Mouse (Mus musculus): ENCODE data around the gene Tff3. TPM values are rescaled to one million over a fixed set of nuclear protein-coding genes. Genes with fewer than 3 reads are reported as not detected.

The Tff3 gene
- polyA plus RNA-seq, 1 experiment from 2014 or later = 1.4 TPM

DNA sequence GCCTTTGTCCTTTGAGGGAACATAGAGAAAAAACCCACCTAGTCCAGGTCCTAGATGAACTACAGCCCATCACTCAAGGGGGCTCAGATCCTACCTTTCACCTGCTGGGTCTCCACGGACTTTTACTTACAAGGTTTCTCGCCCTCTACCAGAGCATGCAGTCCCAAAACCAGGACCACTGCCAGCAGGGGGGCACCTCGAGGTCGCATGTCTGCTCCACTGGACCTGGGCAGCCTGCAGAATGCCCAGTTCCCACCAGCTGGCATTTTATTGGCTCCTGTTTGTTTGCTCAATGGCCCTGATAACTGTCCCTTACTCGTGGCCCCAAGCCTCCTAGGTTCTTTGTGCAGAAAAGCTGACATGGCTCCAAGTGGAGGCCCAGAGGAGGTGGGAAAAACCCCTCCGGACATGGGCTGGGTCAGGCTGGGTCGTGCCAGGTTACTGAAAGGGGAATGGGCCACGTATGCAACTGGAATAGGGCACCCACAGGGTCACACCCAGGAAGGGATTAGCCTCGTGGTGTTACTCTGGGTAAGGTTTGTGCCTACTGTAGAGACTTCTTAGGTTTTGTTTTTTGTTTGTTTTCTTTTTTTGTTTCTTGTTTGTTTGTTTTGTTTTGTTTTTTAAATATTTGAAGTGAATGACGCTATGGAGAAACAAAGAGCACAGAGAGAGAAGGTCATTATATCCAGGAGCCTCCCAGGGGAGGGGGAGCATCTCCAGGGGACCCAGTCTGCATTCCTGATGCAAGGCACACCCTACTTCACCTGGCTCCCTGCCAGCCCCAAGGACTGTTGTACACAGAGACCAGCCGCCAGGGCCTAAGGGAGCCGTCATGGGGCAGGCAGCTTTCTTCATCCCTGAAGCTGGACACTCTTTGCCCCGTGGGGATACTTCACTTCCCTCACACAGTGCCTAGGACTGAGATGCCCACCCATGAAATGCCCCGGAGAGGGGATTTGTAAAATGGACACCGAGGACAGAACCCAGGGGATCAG, 14.9 kb upstream of the Tff3 start, which contains the start of gene Tff2:
Gene Tff2 (minus strand): TSS at position 243 of the 998 bp plus-strand sequence.
- Histone ChIP-seq H3K4me3 (no peak within 1 kb of the TSS), H3K27me3 (no peaks in the 10 kb centered on the region; the same call in 1 of the 2 replicates), H3K9me3 (0 out of 2 replicates have a peak, but pooled peaks cover 2% of the 10 kb centered on the region), H3K9ac (replicated peaks) (no peak within 1 kb of the TSS), H3K27ac (replicated peaks) (no peak within 1 kb of the TSS), H3K36me3 (no peaks in the 10 kb centered on the region), H3K4me2 (replicated peaks) (no peak within 1 kb of the TSS), H3K4me1 (0 out of 2 replicates have a peak, but pooled peaks cover 3% of the 10 kb centered on the region)
- no peak for ATAC-seq (ENCODE audit: low FRiP score, low read depth)
- 72% methylated on average over 15 of the region's 15 CpGs for WGBS

DNA sequence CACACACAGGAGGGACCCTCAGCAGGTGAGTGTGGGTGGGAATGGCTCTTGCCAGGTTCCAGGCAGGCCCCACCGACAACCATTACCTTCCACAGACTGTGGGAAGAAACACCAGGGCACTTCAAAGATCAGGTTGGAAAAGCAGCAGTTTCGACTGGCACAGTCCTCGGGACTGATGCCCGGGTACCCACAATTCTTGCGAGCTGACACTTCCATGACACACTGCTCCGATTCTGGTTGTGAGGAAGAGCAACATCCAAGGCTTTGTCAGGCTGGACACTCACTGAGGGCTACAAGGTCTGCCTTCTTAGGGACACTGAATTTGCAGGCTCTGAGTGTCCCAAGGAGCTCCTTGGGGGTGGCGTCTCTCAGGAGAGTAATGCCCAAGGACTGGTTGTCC, 12.7 kb upstream of the Tff3 start:
- Histone ChIP-seq H3K27ac (replicated peaks) (no peak overlapping the region), H3K27me3 (no peaks in the 10 kb centered on the region; the same call in 1 of the 2 replicates), H3K4me2 (replicated peaks) (no peak overlapping the region), H3K9ac (replicated peaks) (no peak overlapping the region), H3K9me3 (0 out of 2 replicates have a peak, but pooled peaks cover 2% of the 10 kb centered on the region), H3K36me3 (no peaks in the 10 kb centered on the region), H3K4me1 (0 out of 2 replicates have a peak, but pooled peaks cover 3% of the 10 kb centered on the region), H3K4me3 (no peak overlapping the region)
- 94% methylated on average over 7 of the region's 7 CpGs for WGBS
- ATAC-seq (ENCODE audit: low FRiP score, low read depth) = no peak

DNA sequence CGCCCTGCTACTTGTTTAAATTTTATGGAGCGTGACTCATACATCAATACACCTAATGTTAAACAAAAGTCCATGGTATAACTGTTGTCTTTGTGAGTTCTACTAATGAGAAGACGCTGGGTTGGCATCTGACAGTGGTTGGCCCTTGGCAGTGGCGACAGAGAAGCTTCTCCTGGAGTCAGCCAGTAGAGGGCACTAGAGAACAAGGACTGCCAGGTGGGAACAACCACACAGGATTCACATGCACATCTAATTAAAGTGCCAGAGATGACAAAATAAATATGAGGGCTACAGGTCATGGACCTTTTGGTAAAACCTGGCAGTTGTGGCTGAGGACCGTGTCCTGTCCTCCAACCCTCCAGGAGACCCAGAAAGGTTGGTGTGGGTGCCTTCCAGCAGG, 9.0 kb upstream of the Tff3 start:
- no peaks in the 10 kb centered on the region for H3K9me3 ChIP-seq
- H3K4me2 ChIP-seq (replicated peaks) = no peak overlapping the region
- H3K27me3 ChIP-seq = no peaks in the 10 kb centered on the region; the same call in 1 of the 2 replicates
- H3K36me3 ChIP-seq = no peaks in the 10 kb centered on the region
- WGBS = 23% methylated on average over 5 of the region's 5 CpGs
- H3K4me1 ChIP-seq = no peaks in the 10 kb centered on the region
- no peak overlapping the region for H3K4me3 ChIP-seq
- no peak for ATAC-seq (ENCODE audit: low FRiP score, low read depth)
- H3K27ac ChIP-seq (replicated peaks) = no peak overlapping the region
- H3K9ac ChIP-seq (replicated peaks) = no peak overlapping the region

DNA sequence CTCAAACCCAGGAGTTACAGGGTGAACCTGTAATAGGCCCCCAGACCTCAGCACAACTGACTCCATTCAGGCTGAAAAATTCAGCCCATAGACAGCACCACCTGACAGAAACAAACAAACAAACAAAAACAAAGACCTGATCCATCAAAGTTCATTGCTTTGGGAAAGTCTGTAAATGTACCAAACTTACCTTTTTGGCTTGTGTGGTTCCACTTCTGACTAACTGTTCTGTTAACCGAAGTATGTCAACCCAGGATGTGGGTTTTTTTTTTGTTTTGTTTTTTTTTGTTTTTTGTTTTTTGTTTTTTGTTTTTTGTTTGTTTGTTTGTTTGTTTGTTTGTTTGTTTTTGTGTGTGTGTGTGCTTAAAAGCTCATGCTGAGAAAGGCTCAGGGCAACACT, 7.4 kb upstream of the Tff3 start:
- WGBS = 92% methylated on average over 1 of the region's 1 CpGs
- H3K4me2 ChIP-seq (replicated peaks) = no peak overlapping the region
- no peak overlapping the region for H3K4me3 ChIP-seq
- H3K27me3 ChIP-seq = no peaks in the 10 kb centered on the region; the same call in 1 of the 2 replicates
- no peak for ATAC-seq (ENCODE audit: low FRiP score, low read depth)
- H3K36me3 ChIP-seq = no peaks in the 10 kb centered on the region
- no peak overlapping the region for H3K27ac ChIP-seq (replicated peaks)
- no peaks in the 10 kb centered on the region for H3K4me1 ChIP-seq
- no peak overlapping the region for H3K9ac ChIP-seq (replicated peaks)
- H3K9me3 ChIP-seq = no peaks in the 10 kb centered on the region

DNA sequence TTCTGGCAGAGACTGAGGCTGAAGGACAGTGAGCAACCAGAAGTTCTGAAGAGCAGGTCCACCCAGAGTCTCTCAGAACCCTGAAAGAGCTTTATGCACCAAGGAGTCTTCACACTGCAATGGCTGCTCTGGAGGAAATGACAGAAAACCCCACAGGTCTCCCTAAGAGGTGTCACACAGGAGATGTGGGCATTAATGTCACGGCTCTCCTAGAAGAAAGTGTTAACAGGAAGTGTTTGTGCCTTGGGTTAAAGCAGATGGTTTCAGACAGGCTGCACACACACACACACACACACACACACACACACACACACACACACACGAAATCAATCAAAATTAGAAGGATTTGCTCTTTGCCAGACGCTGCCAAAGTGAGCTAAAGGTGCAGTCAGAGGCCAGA, 6.8 kb upstream of the Tff3 start:
- ATAC-seq (ENCODE audit: low FRiP score, low read depth) = no peak
- Histone ChIP-seq H3K27ac (replicated peaks) (no peak overlapping the region), H3K4me2 (replicated peaks) (no peak overlapping the region)

DNA sequence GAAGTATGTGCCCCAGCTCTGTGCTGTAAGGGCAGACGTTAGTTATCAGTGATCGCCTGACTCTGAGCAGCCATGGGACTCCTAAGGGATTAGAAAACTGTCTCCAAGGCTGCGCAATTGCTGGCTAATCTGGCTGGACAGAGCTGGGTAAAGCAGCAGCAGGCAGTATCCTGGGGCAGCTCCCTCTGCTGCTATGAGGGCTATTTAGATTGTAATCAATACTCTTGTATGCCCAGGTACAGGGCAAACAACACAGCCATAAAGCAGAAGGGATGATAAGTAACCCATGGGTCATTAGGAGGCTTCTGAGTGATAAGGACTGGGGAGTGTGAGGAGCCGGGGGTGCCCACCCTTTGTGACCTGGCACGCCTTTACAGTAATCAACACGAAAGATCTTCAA, 5.5 kb upstream of the Tff3 start:
- Histone ChIP-seq H3K36me3 (no peaks in the 10 kb centered on the region), H3K4me2 (replicated peaks) (no peak overlapping the region), H3K9me3 (no peaks in the 10 kb centered on the region), H3K27me3 (no peaks in the 10 kb centered on the region), H3K4me3 (no peak overlapping the region), H3K9ac (replicated peaks) (no peak overlapping the region), H3K4me1 (no peaks in the 10 kb centered on the region), H3K27ac (replicated peaks) (no peak overlapping the region)
- WGBS = 78% methylated on average over 6 of the region's 6 CpGs
- no peak for ATAC-seq (ENCODE audit: low FRiP score, low read depth)

More for the DNA sequence above, 6.8 kb upstream of the Tff3 start:
- Histone ChIP-seq H3K4me3 (no peak overlapping the region), H3K36me3 (no peaks in the 10 kb centered on the region), H3K9me3 (no peaks in the 10 kb centered on the region), H3K9ac (replicated peaks) (no peak overlapping the region), H3K4me1 (no peaks in the 10 kb centered on the region), H3K27me3 (no peaks in the 10 kb centered on the region; the same call in 1 of the 2 replicates)
- 69% methylated on average over 3 of the region's 3 CpGs for WGBS

DNA sequence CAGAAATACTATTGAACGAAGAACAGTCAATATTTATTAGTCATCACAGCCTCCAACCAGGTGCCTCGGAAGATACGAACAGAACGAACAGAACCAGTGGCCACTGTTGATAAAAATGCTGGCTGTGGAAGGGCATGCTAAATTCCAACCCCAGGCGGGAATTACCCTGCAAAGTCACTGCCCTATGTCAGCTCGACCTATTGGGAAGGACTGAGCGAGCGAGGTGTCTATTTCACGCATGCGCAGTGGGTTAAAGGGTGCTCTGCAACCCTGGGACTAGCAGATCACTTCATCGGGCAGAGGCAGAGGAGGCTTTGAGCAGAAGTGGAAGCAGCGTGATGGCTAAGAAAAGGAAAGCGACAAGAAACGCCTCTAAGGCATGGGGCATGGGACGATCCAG, 4.3 kb upstream of the Tff3 start:
- Histone ChIP-seq H3K4me1 (peaks cover 6% of the 10 kb centered on the region; the same call in 1 of the 2 replicates), H3K9ac (replicated peaks) (no peak overlapping the region), H3K27ac (replicated peaks) (no peak overlapping the region), H3K27me3 (no peaks in the 10 kb centered on the region), H3K4me2 (replicated peaks) (no peak overlapping the region), H3K36me3 (no peaks in the 10 kb centered on the region), H3K9me3 (no peaks in the 10 kb centered on the region), H3K4me3 (no peak overlapping the region)
- 81% methylated on average over 15 of the region's 15 CpGs for WGBS
- no peak for ATAC-seq (ENCODE audit: low FRiP score, low read depth)

DNA sequence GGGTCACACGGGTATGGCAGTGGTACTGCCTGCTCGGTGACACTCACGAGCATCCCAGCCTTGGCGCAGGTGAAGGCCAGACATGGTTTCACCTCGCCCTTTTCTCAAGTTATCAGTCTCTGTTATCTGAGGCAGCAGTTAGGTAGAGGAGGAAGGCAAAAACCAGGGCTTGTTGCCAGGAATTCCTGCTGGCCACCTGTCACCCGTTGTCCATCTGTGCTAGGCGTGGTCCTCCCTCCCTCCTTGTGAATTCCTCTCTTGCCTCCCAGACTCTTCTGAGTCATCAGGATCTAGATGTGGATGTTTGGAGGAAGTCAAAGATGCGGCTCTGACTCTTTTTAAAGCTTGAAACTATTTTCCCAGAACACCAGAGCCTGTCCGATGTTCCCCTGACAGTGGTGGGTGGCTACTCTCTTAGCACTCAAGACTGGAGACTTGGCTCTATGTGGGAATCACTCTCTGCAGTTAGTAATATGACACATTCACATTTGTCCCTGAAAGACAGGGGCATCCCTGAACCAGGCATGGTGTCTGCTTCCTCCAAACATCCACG, 1.9 kb upstream of the Tff3 start:
- Histone ChIP-seq H3K27ac (replicated peaks) (no peak overlapping the region), H3K9ac (replicated peaks) (no peak overlapping the region), H3K4me3 (no peak overlapping the region), H3K4me2 (replicated peaks) (no peak overlapping the region), H3K9me3 (no peaks in the 10 kb centered on the region), H3K36me3 (no peaks in the 10 kb centered on the region), H3K27me3 (no peaks in the 10 kb centered on the region), H3K4me1 (peaks cover 6% of the 10 kb centered on the region; the same call in 1 of the 2 replicates)
- ATAC-seq (ENCODE audit: low FRiP score, low read depth) = no peak
- 91% methylated on average over 10 of the region's 10 CpGs for WGBS

DNA sequence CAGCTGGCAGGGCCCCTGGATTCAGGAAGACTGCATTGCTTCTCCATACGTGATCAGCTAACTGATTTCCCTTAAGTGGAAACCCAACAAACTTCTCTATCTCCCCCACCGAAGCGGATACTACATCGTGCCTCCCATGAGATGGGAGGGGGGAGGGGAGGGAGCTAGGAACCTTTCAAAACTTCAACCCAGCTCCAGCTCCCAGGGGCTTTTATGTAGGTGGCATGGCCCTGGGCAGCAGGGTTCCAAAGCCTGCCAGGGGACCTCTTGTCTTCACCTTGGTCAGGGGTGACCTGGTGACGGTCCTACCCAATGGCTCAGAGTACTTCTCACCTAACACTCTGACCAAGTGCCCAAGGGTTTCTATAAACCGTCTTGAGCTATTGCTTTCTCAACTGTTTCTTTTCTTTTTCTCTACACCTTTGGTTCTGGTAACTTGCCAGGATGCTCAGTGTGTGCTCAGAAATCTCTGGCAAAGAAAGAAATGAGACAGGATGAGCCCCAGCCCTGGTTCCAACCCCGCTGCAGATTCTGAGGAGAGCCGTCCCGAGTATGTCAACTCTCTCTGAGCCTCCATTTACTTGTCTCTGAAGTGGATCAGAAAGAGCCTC, 633 bp downstream of the Tff3 start:
- H3K9me3 ChIP-seq = no peaks in the 10 kb centered on the region
- WGBS = 87% methylated on average over 9 of the region's 9 CpGs
- H3K27me3 ChIP-seq = no peaks in the 10 kb centered on the region
- H3K36me3 ChIP-seq = no peaks in the 10 kb centered on the region
- H3K9ac ChIP-seq (replicated peaks) = no peak overlapping the region
- H3K4me3 ChIP-seq = no peak overlapping the region
- H3K4me2 ChIP-seq (replicated peaks) = no peak overlapping the region
- H3K4me1 ChIP-seq = peaks cover 17% of the 10 kb centered on the region; the same call in 1 of the 2 replicates
- no peak overlapping the region for H3K27ac ChIP-seq (replicated peaks)
- ATAC-seq (ENCODE audit: low FRiP score, low read depth) = no peak

DNA sequence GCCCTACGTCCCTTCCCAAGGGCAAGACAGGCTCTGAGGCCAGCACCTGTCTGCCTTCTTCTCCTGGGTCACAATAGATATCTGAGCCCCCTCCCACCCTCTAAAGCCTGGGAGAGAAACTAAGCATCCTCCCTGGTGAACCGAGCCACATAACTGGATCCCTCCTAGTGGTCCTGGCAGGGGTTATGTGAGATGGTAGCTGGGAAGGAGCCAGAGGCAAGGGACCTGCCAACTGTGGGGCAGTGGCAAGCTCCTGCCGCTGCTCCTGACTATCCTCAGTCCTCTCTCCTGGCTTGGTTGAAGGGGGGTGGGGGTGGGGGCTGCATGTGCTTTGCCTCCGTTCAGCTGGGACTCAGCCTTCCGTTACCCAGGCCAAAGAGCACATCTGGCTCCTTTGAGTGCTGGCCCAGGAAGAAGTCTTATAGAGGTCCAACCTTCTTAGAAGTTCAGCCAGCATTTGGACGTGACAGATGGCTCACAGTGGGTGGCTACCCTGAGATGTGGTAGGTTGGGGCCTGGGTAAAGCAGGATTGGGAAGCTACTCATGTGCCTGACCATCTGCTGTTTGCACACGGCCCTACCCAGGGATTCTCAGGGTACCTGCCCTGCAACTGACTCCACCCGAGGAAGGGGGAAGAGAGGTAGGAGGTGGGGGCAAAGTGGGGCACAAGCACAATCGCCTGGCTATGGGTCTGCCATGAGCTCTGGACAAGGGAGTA, 3.7 kb downstream of the Tff3 start:
- WGBS = 45% methylated on average over 9 of the region's 9 CpGs
- H3K4me3 ChIP-seq = no peak overlapping the region
- H3K4me2 ChIP-seq (replicated peaks) = no peak overlapping the region
- H3K4me1 ChIP-seq = peaks cover 17% of the 10 kb centered on the region; the same call in 1 of the 2 replicates
- H3K9me3 ChIP-seq = 0 out of 2 replicates have a peak, but pooled peaks cover 3% of the 10 kb centered on the region
- H3K9ac ChIP-seq (replicated peaks) = no peak overlapping the region
- no peaks in the 10 kb centered on the region for H3K36me3 ChIP-seq
- H3K27ac ChIP-seq (replicated peaks) = no peak overlapping the region; the same call in 1 of the 2 replicates
- H3K27me3 ChIP-seq = no peaks in the 10 kb centered on the region
- peak; percentile 30; the same call in 1 of the 2 replicates for ATAC-seq (ENCODE audit: low FRiP score, low read depth)

DNA sequence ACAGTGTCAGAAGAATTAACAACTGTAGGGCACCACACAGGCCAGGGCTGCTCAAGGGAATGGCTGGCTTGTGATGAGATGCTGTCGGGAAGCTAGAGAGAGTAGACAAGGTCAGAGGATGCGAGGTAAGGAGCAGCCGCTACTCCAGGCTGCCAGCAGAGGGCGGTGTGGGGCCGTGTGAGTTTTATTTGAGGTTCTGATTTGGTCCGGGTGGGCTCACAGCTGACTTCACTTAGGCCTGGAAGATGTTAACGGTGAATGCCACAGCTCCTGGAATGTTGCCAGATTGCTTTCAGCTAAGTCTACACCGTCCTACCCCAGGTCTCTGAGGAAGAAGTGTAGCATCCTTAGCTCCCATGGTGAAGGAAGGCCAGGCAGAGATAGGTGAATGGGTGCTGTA, 7.5 kb downstream of the Tff3 start:
- Histone ChIP-seq H3K4me2 (replicated peaks) (no peak overlapping the region), H3K4me3 (no peak overlapping the region), H3K27me3 (0 out of 2 replicates have a peak, but pooled peaks cover 3% of the 10 kb centered on the region), H3K9ac (replicated peaks) (no peak overlapping the region), H3K27ac (replicated peaks) (no peak overlapping the region), H3K36me3 (no peaks in the 10 kb centered on the region), H3K9me3 (0 out of 2 replicates have a peak, but pooled peaks cover 3% of the 10 kb centered on the region), H3K4me1 (peaks cover 20% of the 10 kb centered on the region; the same call in 1 of the 2 replicates)
- ATAC-seq (ENCODE audit: low FRiP score, low read depth) = no peak
- WGBS = 16% methylated on average over 8 of the region's 8 CpGs
